Mouse (Mus musculus): ENCODE data around the gene Oprm1. TPM values are rescaled to one million over a fixed set of nuclear protein-coding genes. Genes with fewer than 3 reads are reported as not detected.
A peak's percentile ranks its signal among the peaks of the same experiment; 100 is the strongest.

Oprm1 gene
- polyA plus RNA-seq, 1 experiment from 2014 or later, result not detected

DNA sequence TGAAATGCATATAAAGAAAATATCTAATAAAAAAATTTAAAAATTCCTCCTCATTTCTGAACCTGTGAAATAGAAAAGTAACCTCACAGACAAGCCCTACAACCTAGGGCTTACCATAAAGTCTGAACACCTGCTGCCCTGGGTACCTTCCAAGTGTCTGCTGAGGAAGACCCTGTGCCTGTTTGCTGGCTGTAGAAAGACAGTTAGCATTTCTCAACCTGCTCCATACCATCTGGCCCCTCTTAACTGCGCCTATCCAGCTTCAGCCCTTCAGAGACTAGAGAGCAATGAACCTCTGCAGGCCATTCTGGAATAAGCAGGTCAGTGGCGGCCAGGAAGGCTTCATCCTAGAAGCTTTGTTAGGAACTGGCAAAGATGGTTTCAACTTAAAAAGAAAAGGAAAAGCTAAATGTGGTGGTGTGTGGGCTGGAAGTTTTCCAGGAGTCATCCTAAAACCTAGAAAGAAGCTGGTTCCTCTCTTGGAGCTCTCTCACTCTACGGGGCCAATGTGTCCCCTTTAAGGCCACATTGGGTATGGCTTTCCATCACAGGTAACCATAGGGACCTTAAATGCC, 143.6 kb downstream of the Oprm1 start:
- ATAC-seq (ENCODE audit: low FRiP score, low read depth), result no peak
- Histone ChIP-seq H3K9ac (no peak overlapping the region), H3K27ac (no peak overlapping the region), H3K4me3 (no peak overlapping the region), H3K9me3 (no peaks in the 10 kb centered on the region), H3K27me3 (no peaks in the 10 kb centered on the region), H3K4me1 (no peaks in the 10 kb centered on the region), H3K4me2 (replicated peaks) (no peak overlapping the region), H3K36me3 (no peaks in the 10 kb centered on the region)
- 82% methylated on average over 3 of the region's 3 CpGs for WGBS

DNA sequence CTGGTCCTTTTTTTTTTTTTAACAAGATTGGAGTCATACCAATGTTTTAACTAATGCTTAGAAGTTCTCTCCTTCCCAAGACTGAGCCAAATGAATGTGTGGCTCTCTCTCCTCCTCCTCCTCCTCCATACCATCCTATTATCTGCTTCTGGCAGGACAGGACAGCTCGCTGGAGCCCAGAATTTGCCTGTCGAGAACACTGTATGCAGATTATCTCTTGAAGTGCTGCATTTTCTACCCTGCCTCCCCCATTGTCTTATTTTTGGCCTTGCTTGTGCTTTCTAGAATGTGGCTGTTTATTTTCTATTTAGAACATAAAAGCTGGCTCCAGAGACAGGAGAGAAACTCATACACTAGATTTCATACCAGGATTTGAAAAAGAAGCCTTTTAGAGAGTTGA, 151.5 kb downstream of the Oprm1 start:
- Histone ChIP-seq H3K27ac (no peak overlapping the region), H3K9me3 (no peaks in the 10 kb centered on the region), H3K27me3 (no peaks in the 10 kb centered on the region), H3K36me3 (no peaks in the 10 kb centered on the region), H3K4me1 (no peaks in the 10 kb centered on the region), H3K9ac (no peak overlapping the region), H3K4me2 (replicated peaks) (no peak overlapping the region), H3K4me3 (no peak overlapping the region)
- 70% methylated on average over 2 of the region's 2 CpGs for WGBS
- no peak for ATAC-seq (ENCODE audit: low FRiP score, low read depth)

GRCm38 (mm10) chr10:6915991-6916390, 157.7 kb downstream of the Oprm1 start:
- Histone ChIP-seq H3K4me3 (no peak overlapping the region), H3K9me3 (no peaks in the 10 kb centered on the region), H3K4me2 (replicated peaks) (no peak overlapping the region), H3K27me3 (no peaks in the 10 kb centered on the region), H3K27ac (no peak overlapping the region), H3K36me3 (no peaks in the 10 kb centered on the region), H3K4me1 (peaks cover 6% of the 10 kb centered on the region), H3K9ac (no peak overlapping the region)
- 69% methylated on average over 1 of the region's 1 CpGs for WGBS
- no peak for ATAC-seq (ENCODE audit: low FRiP score, low read depth)

- H3K27ac ChIP-seq, result peak overlapping the region; percentile 22; the same call in 1 of the 2 replicates
Observed at GRCm38 (mm10) chr10:6916545-6917257, 158.4 kb downstream of the Oprm1 start.

GRCm38 (mm10) chr10:6926724-6927123, 168.4 kb downstream of the Oprm1 start:
- H3K4me1 ChIP-seq, result no peaks in the 10 kb centered on the region
- no peak overlapping the region for H3K27ac ChIP-seq
- no peaks in the 10 kb centered on the region for H3K36me3 ChIP-seq
- no peaks in the 10 kb centered on the region for H3K27me3 ChIP-seq
- no peak for ATAC-seq (ENCODE audit: low FRiP score, low read depth)
- no peak overlapping the region for H3K4me3 ChIP-seq
- H3K9me3 ChIP-seq, result no peaks in the 10 kb centered on the region
- no peak overlapping the region for H3K4me2 ChIP-seq (replicated peaks)
- H3K9ac ChIP-seq, result no peak overlapping the region
- 76% methylated on average over 2 of the region's 2 CpGs for WGBS

More at GRCm38 (mm10) chr10:6916545-6917257, 158.4 kb downstream of the Oprm1 start:
- Histone ChIP-seq H3K9me3 (no peaks in the 10 kb centered on the region), H3K36me3 (no peaks in the 10 kb centered on the region), H3K4me3 (no peak overlapping the region), H3K4me2 (replicated peaks) (no peak overlapping the region), H3K4me1 (peaks cover 6% of the 10 kb centered on the region), H3K27me3 (no peaks in the 10 kb centered on the region), H3K9ac (no peak overlapping the region)
- 24% methylated on average over 6 of the region's 6 CpGs for WGBS
- peak; percentile 75 for ATAC-seq (ENCODE audit: low FRiP score, low read depth)

DNA sequence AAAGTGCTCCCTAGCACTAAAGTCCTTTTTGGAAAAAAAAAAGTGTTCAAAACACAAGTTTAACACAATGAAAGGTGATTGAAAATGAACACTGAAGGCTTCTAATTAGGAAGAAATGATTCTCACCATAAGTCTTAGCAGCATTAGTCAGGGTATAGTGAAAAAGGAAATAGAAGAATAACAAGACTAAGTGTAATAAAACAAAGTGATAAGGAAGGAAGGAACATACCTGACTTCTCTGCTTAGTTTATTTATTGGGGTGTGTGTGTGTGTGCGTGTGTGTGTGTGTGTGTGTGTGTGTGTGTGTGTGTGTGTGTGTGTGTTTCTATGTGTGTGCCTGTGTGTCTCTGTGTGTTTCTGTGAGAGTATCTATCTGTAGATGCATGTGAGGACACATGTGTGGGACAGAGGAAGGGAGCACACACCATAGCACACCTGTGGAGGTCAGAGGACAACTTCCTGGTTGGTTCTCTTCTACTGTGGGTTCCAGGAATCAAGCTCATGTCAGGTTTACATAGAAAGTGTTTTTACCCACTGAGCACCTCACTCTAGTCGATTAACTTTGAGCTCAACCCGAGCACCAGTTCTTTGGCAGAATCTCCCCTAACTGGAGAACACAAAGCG, 169.4 kb downstream of the Oprm1 start:
- H3K27me3 ChIP-seq, result no peaks in the 10 kb centered on the region
- H3K4me3 ChIP-seq, result no peak overlapping the region
- no peaks in the 10 kb centered on the region for H3K36me3 ChIP-seq
- no peak overlapping the region for H3K27ac ChIP-seq
- WGBS, result 75% methylated on average over 4 of the region's 4 CpGs
- no peaks in the 10 kb centered on the region for H3K9me3 ChIP-seq
- no peak overlapping the region for H3K4me2 ChIP-seq (replicated peaks)
- ATAC-seq (ENCODE audit: low FRiP score, low read depth), result no peak
- no peak overlapping the region for H3K9ac ChIP-seq
- H3K4me1 ChIP-seq, result no peaks in the 10 kb centered on the region

DNA sequence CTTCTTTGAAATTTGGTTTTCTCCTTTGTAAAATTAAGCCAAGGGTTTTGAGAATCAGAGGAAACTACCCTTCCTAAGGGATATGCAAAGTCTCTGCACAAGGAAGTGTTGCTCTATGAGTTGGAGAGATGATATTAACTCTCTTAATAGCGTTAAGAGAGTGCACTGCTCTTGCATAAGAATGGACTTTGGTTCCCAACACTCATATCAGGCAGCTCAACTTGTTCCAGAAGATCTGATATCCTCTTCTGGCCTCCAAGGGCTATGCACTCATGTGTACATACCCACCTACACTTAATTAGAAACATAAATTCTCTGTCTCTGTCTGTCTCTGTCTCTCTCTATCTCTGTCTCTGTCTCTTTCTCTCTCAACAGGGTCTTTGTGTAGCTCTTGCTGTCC, 170.6 kb downstream of the Oprm1 start:
- no peak overlapping the region for H3K4me2 ChIP-seq (replicated peaks)
- H3K4me3 ChIP-seq, result no peak overlapping the region
- no peaks in the 10 kb centered on the region for H3K27me3 ChIP-seq
- no peak overlapping the region for H3K27ac ChIP-seq
- ATAC-seq (ENCODE audit: low FRiP score, low read depth), result no peak
- no peak overlapping the region for H3K9ac ChIP-seq
- H3K9me3 ChIP-seq, result no peaks in the 10 kb centered on the region
- no peaks in the 10 kb centered on the region for H3K4me1 ChIP-seq
- 59% methylated on average over 1 of the region's 1 CpGs for WGBS
- no peaks in the 10 kb centered on the region for H3K36me3 ChIP-seq

DNA sequence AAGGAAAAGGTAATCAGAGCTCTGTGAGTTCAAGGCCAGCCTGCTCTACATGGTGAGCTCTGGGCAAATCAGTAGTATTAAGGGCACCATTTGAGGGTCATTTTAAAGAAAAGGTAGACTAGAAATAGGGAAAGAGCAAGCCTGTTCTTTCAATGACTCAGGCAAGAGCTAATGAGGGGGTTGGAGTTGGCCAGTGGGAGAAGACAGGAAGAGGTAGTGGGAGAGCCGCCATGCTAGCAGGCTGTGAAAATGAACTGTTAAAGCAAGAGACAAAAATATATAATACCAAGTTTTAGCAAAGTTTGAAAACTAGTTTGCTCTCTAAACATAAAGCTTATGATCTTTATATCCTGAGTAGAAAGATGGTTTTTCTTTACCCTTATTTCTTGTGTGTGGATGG, 172.1 kb downstream of the Oprm1 start:
- no peaks in the 10 kb centered on the region for H3K4me1 ChIP-seq
- no peak overlapping the region for H3K4me3 ChIP-seq
- no peak overlapping the region for H3K4me2 ChIP-seq (replicated peaks)
- H3K9ac ChIP-seq, result no peak overlapping the region
- H3K27ac ChIP-seq, result no peak overlapping the region
- no peaks in the 10 kb centered on the region for H3K27me3 ChIP-seq
- H3K9me3 ChIP-seq, result no peaks in the 10 kb centered on the region
- no peaks in the 10 kb centered on the region for H3K36me3 ChIP-seq
- ATAC-seq (ENCODE audit: low FRiP score, low read depth), result no peak
- WGBS, result 92% methylated on average over 1 of the region's 1 CpGs

- Histone ChIP-seq H3K9me3 (no peaks in the 10 kb centered on the region), H3K4me3 (no peak overlapping the region), H3K4me2 (replicated peaks) (no peak overlapping the region), H3K36me3 (no peaks in the 10 kb centered on the region), H3K4me1 (no peaks in the 10 kb centered on the region), H3K27me3 (no peaks in the 10 kb centered on the region), H3K27ac (no peak overlapping the region), H3K9ac (no peak overlapping the region)
- 59% methylated on average over 2 of the region's 2 CpGs for WGBS
- ATAC-seq (ENCODE audit: low FRiP score, low read depth), result no peak
Observed at GRCm38 (mm10) chr10:6930889-6931288, 172.6 kb downstream of the Oprm1 start.

DNA sequence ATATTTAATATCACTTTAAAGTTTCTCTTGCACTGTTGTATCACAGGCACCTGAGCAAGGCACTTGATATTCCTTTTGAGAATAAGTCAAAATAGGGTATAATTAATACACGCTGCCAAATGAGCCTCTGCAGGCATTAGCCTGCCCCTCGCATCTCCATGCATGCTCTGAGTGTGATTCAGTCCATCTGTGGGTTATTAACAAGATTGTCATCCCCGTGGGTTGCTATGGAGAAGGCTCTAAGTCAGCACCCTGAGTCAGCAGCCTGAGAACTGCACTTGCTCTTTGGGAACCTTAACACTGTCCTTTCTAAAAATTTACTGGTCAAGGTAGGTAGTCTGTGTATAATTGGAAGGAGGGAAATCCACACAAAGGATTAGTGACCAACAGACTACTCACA, 176.5 kb downstream of the Oprm1 start:
- H3K27me3 ChIP-seq, result no peaks in the 10 kb centered on the region
- H3K9me3 ChIP-seq, result no peaks in the 10 kb centered on the region
- ATAC-seq (ENCODE audit: low FRiP score, low read depth), result no peak
- H3K36me3 ChIP-seq, result no peaks in the 10 kb centered on the region
- 54% methylated on average over 3 of the region's 3 CpGs for WGBS
- H3K9ac ChIP-seq, result no peak overlapping the region
- H3K4me1 ChIP-seq, result no peaks in the 10 kb centered on the region
- no peak overlapping the region for H3K4me3 ChIP-seq
- no peak overlapping the region for H3K4me2 ChIP-seq (replicated peaks)
- H3K27ac ChIP-seq, result no peak overlapping the region

DNA sequence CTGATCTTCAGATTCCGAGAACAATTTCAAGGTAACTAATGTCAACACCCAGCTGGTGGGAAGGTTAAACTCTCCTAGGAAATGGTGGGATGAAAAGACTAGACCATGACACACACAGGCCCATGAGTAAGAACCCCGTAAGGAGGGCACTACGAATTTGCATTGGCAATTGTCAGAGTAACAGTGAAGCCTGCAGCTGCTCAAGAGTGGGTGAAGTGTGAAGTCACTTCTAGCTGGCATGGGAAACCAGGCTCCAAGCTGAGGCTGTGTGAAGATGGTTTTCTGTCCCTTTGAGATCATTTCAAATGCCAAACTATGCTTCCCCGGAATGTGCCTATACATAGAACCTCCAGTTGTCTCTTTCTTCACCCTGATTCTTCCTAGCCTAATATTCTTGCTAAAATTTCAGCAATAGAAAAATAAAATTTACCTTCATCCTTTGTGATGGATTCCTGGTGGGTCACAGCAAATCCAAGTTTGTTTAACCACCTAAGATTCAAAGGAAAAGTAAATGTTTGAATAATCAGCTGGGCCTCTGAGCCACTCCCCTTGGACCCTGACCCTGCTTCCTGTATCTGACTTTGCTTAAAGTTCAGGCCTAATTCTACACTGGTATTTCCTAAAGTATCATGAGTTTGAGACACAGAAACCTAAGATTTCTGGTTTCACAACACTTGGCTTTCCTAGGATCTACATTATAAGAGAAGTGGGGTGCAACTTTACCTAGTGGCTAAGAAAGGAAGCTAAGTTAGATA, 178.5 kb downstream of the Oprm1 start:
- no peak overlapping the region for H3K9ac ChIP-seq
- WGBS, result 85% methylated on average over 4 of the region's 4 CpGs
- ATAC-seq (ENCODE audit: low FRiP score, low read depth), result no peak
- H3K4me1 ChIP-seq, result no peaks in the 10 kb centered on the region
- no peak overlapping the region for H3K4me3 ChIP-seq
- H3K36me3 ChIP-seq, result no peaks in the 10 kb centered on the region
- H3K27me3 ChIP-seq, result no peaks in the 10 kb centered on the region
- no peaks in the 10 kb centered on the region for H3K9me3 ChIP-seq
- no peak overlapping the region for H3K4me2 ChIP-seq (replicated peaks)
- H3K27ac ChIP-seq, result no peak overlapping the region

- H3K27ac ChIP-seq, result no peak overlapping the region
- no peaks in the 10 kb centered on the region for H3K36me3 ChIP-seq
- WGBS, result 59% methylated on average over 1 of the region's 1 CpGs
- H3K4me1 ChIP-seq, result no peaks in the 10 kb centered on the region
- no peak overlapping the region for H3K9ac ChIP-seq
- H3K9me3 ChIP-seq, result no peaks in the 10 kb centered on the region
- no peak for ATAC-seq (ENCODE audit: low FRiP score, low read depth)
- no peak overlapping the region for H3K4me2 ChIP-seq (replicated peaks)
- H3K27me3 ChIP-seq, result no peaks in the 10 kb centered on the region
- H3K4me3 ChIP-seq, result no peak overlapping the region
Observed at GRCm38 (mm10) chr10:6953115-6953514, 194.8 kb downstream of the Oprm1 start.
